Mouse (Mus musculus) C2C12 (cell line): ENCODE measurements around the gene Slc38a1. TPM values are rescaled to one million over a fixed set of nuclear protein-coding genes. Genes with fewer than 3 reads are reported as not detected.
A peak's percentile ranks its signal among the peaks of the same experiment; 100 is the strongest.

ENCODE experiments used
- H3K27me3 ChIP-seq: one replicate; pipeline ENCODE4 v1.6.1; 2011; ENCODE audit not compliant: control insufficient read depth, insufficient read depth, insufficient read length
- H3K36me3 ChIP-seq: one replicate; pipeline ENCODE4 v1.6.1; 2011; ENCODE audit not compliant: control insufficient read depth, insufficient read depth
- H3K4me3 ChIP-seq: one replicate; pipeline ENCODE4 v1.5.1; 2011; ENCODE audit warnings: mild to moderate bottlenecking, control low read depth; ENCODE audit not compliant: poor library complexity, insufficient read depth, severe bottlenecking
- H3K79me2 ChIP-seq: one replicate; pipeline ENCODE4 v1.6.1; 2011; ENCODE audit not compliant: control insufficient read depth, insufficient read depth
- H3K79me3 ChIP-seq: one replicate; pipeline ENCODE4 v1.6.1; 2011; ENCODE audit warnings: low read depth, control low read depth
- H3ac ChIP-seq: one replicate; pipeline ENCODE3; 2011; ENCODE audit warnings: low read depth; ENCODE audit not compliant: control insufficient read depth, insufficient read length
- CEBPB ChIP-seq: IDR thresholded peaks from one replicate; pipeline ENCODE4 v1.6.1; 2011; ENCODE audit warnings: low read depth, mild to moderate bottlenecking, control low read depth, moderate library complexity
- CTCF ChIP-seq: IDR thresholded peaks from one replicate; pipeline ENCODE4 v1.5.1; 2011; ENCODE audit not compliant: control insufficient read depth, insufficient read depth, insufficient read length
- FOSL1 ChIP-seq: IDR thresholded peaks from one replicate; pipeline ENCODE4 v1.8.0; 2011; ENCODE audit warnings: mild to moderate bottlenecking, low read length; ENCODE audit not compliant: poor library complexity, insufficient read depth, severe bottlenecking
- MAX ChIP-seq: IDR thresholded peaks from one replicate; pipeline ENCODE4 v1.6.1; 2011; ENCODE audit warnings: mild to moderate bottlenecking, control low read depth
- MYOD1 ChIP-seq: IDR thresholded peaks from one replicate; pipeline ENCODE4 v1.6.1; 2011; ENCODE audit warnings: low read depth; ENCODE audit not compliant: control insufficient read depth, insufficient read length
- MYOG ChIP-seq: IDR thresholded peaks from one replicate; pipeline ENCODE4 v1.6.1; 2011; ENCODE audit not compliant: control insufficient read depth, insufficient read length; ENCODE audit errors: extremely low read depth
- USF1 ChIP-seq: IDR thresholded peaks from one replicate; pipeline ENCODE4 v1.6.1; 2011; ENCODE audit warnings: low read depth, mild to moderate bottlenecking, control low read depth, moderate library complexity
- polyA plus RNA-seq: library from polyadenylated mRNA; unstranded; fragments of >200 nt; fragmentation: generic; extraction: Trizol; gene quantifications from one replicate; pipeline ENCODE4 v1.2.1, GENCODE M21; 2012; ENCODE audit warnings: missing spikeins

Gene Slc38a1
- polyA plus RNA-seq, 1 experiment: 31.8 TPM

DNA sequence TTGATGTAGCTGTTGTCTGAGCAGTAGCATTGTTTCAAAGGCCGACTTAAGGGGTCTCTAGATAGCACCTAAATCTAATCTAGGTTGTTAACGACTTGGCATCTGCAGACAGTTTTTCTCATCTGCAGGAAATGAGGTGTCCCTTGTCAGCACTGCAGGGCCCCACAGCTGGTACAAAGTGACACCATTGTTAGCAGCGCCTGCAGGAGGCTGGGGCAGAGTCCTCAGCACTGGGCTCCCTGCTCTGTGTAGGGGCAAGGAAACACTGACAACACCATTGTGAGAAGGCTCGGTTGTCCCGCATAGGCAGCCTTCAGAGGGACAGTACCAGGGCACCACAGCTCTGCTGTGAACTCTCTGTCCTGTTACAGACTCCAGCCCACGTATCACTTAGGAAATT lies 115.0 kb downstream of the Slc38a1 start:
- Histone ChIP-seq H3K4me3 (no peak overlapping the region), H3K27me3 (no peaks in the 10 kb centered on the region), H3ac (no peak overlapping the region), H3K36me3 (no peaks in the 10 kb centered on the region), H3K79me2 (no peaks in the 10 kb centered on the region), H3K79me3 (no peaks in the 10 kb centered on the region)
- TF ChIP-seq FOSL1: no peak
- TF ChIP-seq MAX: no peak
- TF ChIP-seq USF1: no peak
- no peak for TF ChIP-seq MYOD1
- TF ChIP-seq CEBPB: no peak
- no peak for TF ChIP-seq MYOG
- no peak for TF ChIP-seq CTCF

- H3K79me2 ChIP-seq: no peaks in the 10 kb centered on the region
- H3K36me3 ChIP-seq: no peaks in the 10 kb centered on the region
- no peak overlapping the region for H3K4me3 ChIP-seq
- H3K79me3 ChIP-seq: no peaks in the 10 kb centered on the region
- H3ac ChIP-seq: no peak overlapping the region
- TF ChIP-seq MYOD1: no peak
- TF ChIP-seq USF1: peak; percentile 77
- TF ChIP-seq CTCF: no peak
- no peak for TF ChIP-seq FOSL1
- no peaks in the 10 kb centered on the region for H3K27me3 ChIP-seq
Observed at GRCm38 (mm10) chr15:96524239-96524738, 118.4 kb downstream of the Slc38a1 start.

Other genes with a start within 250 kb of the Slc38a1 start
- gene Scaf11, start 182.1 kb downstream of the Slc38a1 start, polyA plus RNA-seq: 31.5 TPM
- gene Slc38a2, start 56.8 kb upstream of the Slc38a1 start, polyA plus RNA-seq: 99.9 TPM